Mouse (Mus musculus) midbrain, embryonic 12.5 days (tissue): ENCODE data around the gene Pcbp1. TPM values are rescaled to one million over a fixed set of nuclear protein-coding genes. Genes with fewer than 3 reads are reported as not detected.

Experiments used
- microRNA-seq: library from miRNA; unstranded; fragments of <30 nt; microRNA quantifications from one replicate; pipeline ENCODE4, GENCODE M21; 2017
- polyA plus RNA-seq: library from polyadenylated mRNA; unstranded; fragments of >200 nt; fragmentation: Nextera tagmentation; extraction: Ambion mirVana; gene quantifications from 2 replicates; pipeline ENCODE4 v1.2.1, GENCODE M21; 2016

Pcbp1 gene
- polyA plus RNA-seq, 1 experiment from 2014 or later: 570 TPM

Small RNAs within 50 kb of the gene (microRNA-seq; reads per million reads assigned to microRNA genes)
- gene Gm22184: not detected

Other genes starting within 250 kb of the Pcbp1 start
- 118 and 120 TPM in 2 replicates for gene Fam136a, start 160.7 kb downstream of the Pcbp1 start, polyA plus RNA-seq
- gene Snrpg, start 155.0 kb downstream of the Pcbp1 start, polyA plus RNA-seq: 580 and 612 TPM in 2 replicates
- gene Pcyox1, start 129.2 kb downstream of the Pcbp1 start, polyA plus RNA-seq: 128 and 129 TPM in 2 replicates
- 356 and 362 TPM in 2 replicates for gene Tia1, start 122.1 kb downstream of the Pcbp1 start, polyA plus RNA-seq
- 0.68 and 0.81 TPM in 2 replicates for gene Gm44790, start 99.7 kb downstream of the Pcbp1 start, polyA plus RNA-seq
- 26.6 and 30.6 TPM in 2 replicates for gene C87436, start 87.9 kb downstream of the Pcbp1 start, polyA plus RNA-seq
- 0.29 and 0.43 TPM in 2 replicates for gene Asprv1, start 101.8 kb upstream of the Pcbp1 start, polyA plus RNA-seq
- gene Mxd1, start 142.8 kb upstream of the Pcbp1 start, polyA plus RNA-seq: 30.3 and 31.1 TPM in 2 replicates
- 127 and 130 TPM in 2 replicates for gene Snrnp27, start 158.2 kb upstream of the Pcbp1 start, polyA plus RNA-seq
- gene Gmcl1, start 207.1 kb upstream of the Pcbp1 start, polyA plus RNA-seq: 50.8 and 51.2 TPM in 2 replicates